Mouse (Mus musculus) MEL (cell line): Measurements from ENCODE around the gene Atg7. TPM values are rescaled to one million over a fixed set of nuclear protein-coding genes. Genes with fewer than 3 reads are reported as not detected.

ENCODE experiments used
- DNase-seq: peaks from one replicate; pipeline ENCODE4 v3.0.0; 2011; ENCODE audit warnings: low read depth, low spot score
- H3K27ac ChIP-seq: 2 replicates; pipeline ENCODE4 v1.5.1; 2012; ENCODE audit warnings: low read depth, mild to moderate bottlenecking, control low read depth, low read length, moderate library complexity; ENCODE audit not compliant: control insufficient read depth
- H3K27me3 ChIP-seq, 2 experiments: fragments of 150-350 bp in 1 of 2; sonication (generic) in 1 of 2; 2 replicates each; pipeline ENCODE4 v1.6.1; 2012; ENCODE audit warnings: low read length in 2 of 2, mild to moderate bottlenecking in 2 of 2, improper control_type of control experiment in 1 of 2, moderate library complexity in 1 of 2; ENCODE audit not compliant: insufficient read depth in 2 of 2, control insufficient read depth in 1 of 2
- H3K36me3 ChIP-seq, 2 experiments: 2 replicates each; pipeline ENCODE4 v1.6.1; 2012 to 2014; ENCODE audit warnings: low read length in 2 of 2, improper control_type of control experiment in 1 of 2, inconsistent platforms in 1 of 2, mild to moderate bottlenecking in 1 of 2; ENCODE audit not compliant: insufficient read depth in 2 of 2, control insufficient read depth in 1 of 2
- H3K4me1 ChIP-seq, 2 experiments: fragments of 150-350 bp in 1 of 2; sonication (generic) in 1 of 2; 2 replicates each; pipeline ENCODE4 v1.6.1; 2012; ENCODE audit warnings: low read length in 2 of 2, improper control_type of control experiment in 1 of 2, mild to moderate bottlenecking in 1 of 2; ENCODE audit not compliant: insufficient read depth in 2 of 2, control insufficient read depth in 1 of 2
- H3K4me3 ChIP-seq, 2 experiments: fragments of 150-350 bp in 1 of 2; sonication (generic) in 1 of 2; 2 replicates each; pipeline ENCODE4 v1.5.1; 2012; ENCODE audit warnings: low read depth in 2 of 2, low read length in 2 of 2, mild to moderate bottlenecking in 2 of 2, moderate library complexity in 2 of 2, control low read depth in 1 of 2, improper control_type of control experiment in 1 of 2; ENCODE audit not compliant: control insufficient read depth in 1 of 2, insufficient read depth in 1 of 2
- H3K79me2 ChIP-seq: 2 replicates; pipeline ENCODE4 v1.6.1; 2012; ENCODE audit warnings: mild to moderate bottlenecking, low read length, moderate library complexity; ENCODE audit not compliant: control insufficient read depth, poor library complexity, insufficient read depth
- H3K9ac ChIP-seq: 2 replicates; pipeline ENCODE4 v1.6.1; 2012; ENCODE audit warnings: low read depth, mild to moderate bottlenecking, control low read depth, low read length, moderate library complexity; ENCODE audit not compliant: control insufficient read depth, poor library complexity, severe bottlenecking
- H3K9me3 ChIP-seq: fragments of 150-350 bp; sonication (generic); replicated peaks from 2 replicates; pipeline ENCODE4 v1.6.1; 2012; ENCODE audit warnings: mild to moderate bottlenecking, low read length, improper control_type of control experiment, moderate library complexity; ENCODE audit not compliant: insufficient read depth
- BHLHE40 ChIP-seq: IDR thresholded peaks from 2 replicates; pipeline ENCODE4 v1.6.1; 2012; ENCODE audit warnings: low read depth, mild to moderate bottlenecking, inconsistent platforms, low read length, improper control_type of control experiment, borderline replicate concordance
- CHD1 ChIP-seq: IDR thresholded peaks from 2 replicates; pipeline ENCODE4 v1.6.1; 2012; ENCODE audit warnings: low read depth, mild to moderate bottlenecking, inconsistent platforms, low read length, improper control_type of control experiment
- CHD2 ChIP-seq: IDR thresholded peaks from 2 replicates; pipeline ENCODE4 v1.6.1; 2011; ENCODE audit warnings: low read length, improper control_type of control experiment
- CTCF ChIP-seq, 3 experiments: IDR thresholded peaks in 2 of 3; conservative IDR thresholded peaks in 1 of 3; 2 replicates each; pipeline ENCODE4 v1.5.1; 2011 to 2012; ENCODE audit warnings: low read length in 3 of 3, low read depth in 2 of 3, mild to moderate bottlenecking in 2 of 3, improper control_type of control experiment in 1 of 3, inconsistent platforms in 1 of 3, mixed read lengths in 1 of 3, moderate library complexity in 1 of 3; ENCODE audit not compliant: control insufficient read depth in 1 of 3, insufficient read depth in 1 of 3, poor library complexity in 1 of 3, severe bottlenecking in 1 of 3
- ELF1 ChIP-seq: IDR thresholded peaks from 2 replicates; pipeline ENCODE4 v1.6.1; 2014; ENCODE audit warnings: low read depth, mild to moderate bottlenecking, inconsistent platforms, low read length, improper control_type of control experiment, moderate library complexity
- EP300 ChIP-seq, 2 experiments: IDR thresholded peaks; 2 replicates each; pipeline ENCODE4 v1.6.1; 2011; ENCODE audit warnings: improper control_type of control experiment in 2 of 2, low read length in 2 of 2, low read depth in 1 of 2, mild to moderate bottlenecking in 1 of 2
- GABPA ChIP-seq: IDR thresholded peaks from 2 replicates; pipeline ENCODE4 v1.6.1; 2012; ENCODE audit warnings: low read depth, mild to moderate bottlenecking, inconsistent platforms, low read length, improper control_type of control experiment, moderate library complexity
- GATA1 ChIP-seq: IDR thresholded peaks from 2 replicates; pipeline ENCODE4 v1.6.1; 2011; ENCODE audit warnings: low read depth, low read length, improper control_type of control experiment
- JUND ChIP-seq: IDR thresholded peaks from 2 replicates; pipeline ENCODE4 v1.6.1; 2011; ENCODE audit warnings: low read depth, mild to moderate bottlenecking, improper control_type of control experiment, low read length
- KAT2A ChIP-seq: conservative IDR thresholded peaks from 2 replicates; pipeline ENCODE4 v1.6.1; 2012; ENCODE audit warnings: low read depth, low read length, improper control_type of control experiment, inconsistent platforms
- MAFK ChIP-seq: IDR thresholded peaks from 2 replicates; pipeline ENCODE4 v1.6.1; 2011; ENCODE audit warnings: low read depth, mild to moderate bottlenecking, low read length, improper control_type of control experiment, borderline replicate concordance
- MAX ChIP-seq: IDR thresholded peaks from 2 replicates; pipeline ENCODE4 v1.6.1; 2011; ENCODE audit warnings: low read length, improper control_type of control experiment
- MYC ChIP-seq: IDR thresholded peaks from 2 replicates; pipeline ENCODE4 v1.6.1; 2011; ENCODE audit warnings: low read depth, mild to moderate bottlenecking, low read length, improper control_type of control experiment, moderate library complexity
- NELFE ChIP-seq: IDR thresholded peaks from 2 replicates; pipeline ENCODE4 v1.6.1; 2011; ENCODE audit warnings: low read depth, low read length, improper control_type of control experiment
- NRF1 ChIP-seq: IDR thresholded peaks from 2 replicates; pipeline ENCODE4 v1.6.1; 2014; ENCODE audit warnings: low read depth, mild to moderate bottlenecking, inconsistent platforms, low read length, improper control_type of control experiment, moderate library complexity; ENCODE audit not compliant: poor library complexity, insufficient read depth, severe bottlenecking
- POLR2A ChIP-seq, 2 experiments: IDR thresholded peaks; 2 replicates each; pipeline ENCODE4 v1.6.1; 2011 to 2012; ENCODE audit warnings: low read length in 2 of 2, mild to moderate bottlenecking in 2 of 2, control low read depth in 1 of 2, improper control_type of control experiment in 1 of 2, low read depth in 1 of 2, moderate library complexity in 1 of 2; ENCODE audit not compliant: control insufficient read depth in 1 of 2, insufficient read depth in 1 of 2, poor library complexity in 1 of 2
- POLR2AphosphoS2 ChIP-seq: IDR thresholded peaks from 2 replicates; pipeline ENCODE4 v1.6.1; 2011; ENCODE audit warnings: low read length, improper control_type of control experiment
- RAD21 ChIP-seq: IDR thresholded peaks from 2 replicates; pipeline ENCODE4 v1.6.1; 2011; ENCODE audit warnings: mild to moderate bottlenecking, low read depth, low read length, improper control_type of control experiment
- SMC3 ChIP-seq: IDR thresholded peaks from 2 replicates; pipeline ENCODE4 v1.6.1; 2011; ENCODE audit warnings: low read depth, low read length, improper control_type of control experiment
- TAL1 ChIP-seq: IDR thresholded peaks from 2 replicates; pipeline ENCODE4 v1.6.1; 2012; ENCODE audit warnings: mild to moderate bottlenecking, inconsistent platforms, low read length, moderate library complexity, mixed read lengths
- TCF12 ChIP-seq: IDR thresholded peaks from 2 replicates; pipeline ENCODE4 v1.6.1; 2014; ENCODE audit warnings: low read depth, mild to moderate bottlenecking, inconsistent platforms, low read length, improper control_type of control experiment, moderate library complexity
- UBTF ChIP-seq: IDR thresholded peaks from 2 replicates; pipeline ENCODE4 v1.6.1; 2012; ENCODE audit warnings: low read depth, mild to moderate bottlenecking, inconsistent platforms, low read length, improper control_type of control experiment, moderate library complexity, borderline replicate concordance; ENCODE audit not compliant: insufficient read depth
- ZC3H11A ChIP-seq: IDR thresholded peaks from 2 replicates; pipeline ENCODE4 v1.6.1; 2012; ENCODE audit warnings: low read depth, mild to moderate bottlenecking, inconsistent platforms, low read length, improper control_type of control experiment
- ZKSCAN1 ChIP-seq: IDR thresholded peaks from 2 replicates; pipeline ENCODE4 v1.6.1; 2012; ENCODE audit warnings: low read depth, mild to moderate bottlenecking, inconsistent platforms, low read length, improper control_type of control experiment, moderate library complexity
- polyA plus RNA-seq, 2 experiments: library from polyadenylated mRNA; stranded (reverse) in 1 of 2; unstranded in 1 of 2; fragments of >175 nt in 1 of 2; fragments of >200 nt in 1 of 2; gene quantifications; 2 replicates each; pipeline versions ENCODE4 v1.2.1 to v1.2.4; 2012; ENCODE audit warnings: low replicate concordance in 2 of 2, low read depth in 1 of 2; ENCODE audit not compliant: insufficient read length in 2 of 2, insufficient read depth in 1 of 2, missing spikeins in 1 of 2
- total RNA-seq: library from RNA; depleted of rRNA; stranded (reverse); fragments of 300-350 nt; gene quantifications from 2 replicates; pipeline ENCODE4 v1.2.3, GENCODE M21; 2012

Atg7 gene
- total and polyA plus RNA-seq, 3 experiments = 14.6 TPM; not detected in 1

DNA sequence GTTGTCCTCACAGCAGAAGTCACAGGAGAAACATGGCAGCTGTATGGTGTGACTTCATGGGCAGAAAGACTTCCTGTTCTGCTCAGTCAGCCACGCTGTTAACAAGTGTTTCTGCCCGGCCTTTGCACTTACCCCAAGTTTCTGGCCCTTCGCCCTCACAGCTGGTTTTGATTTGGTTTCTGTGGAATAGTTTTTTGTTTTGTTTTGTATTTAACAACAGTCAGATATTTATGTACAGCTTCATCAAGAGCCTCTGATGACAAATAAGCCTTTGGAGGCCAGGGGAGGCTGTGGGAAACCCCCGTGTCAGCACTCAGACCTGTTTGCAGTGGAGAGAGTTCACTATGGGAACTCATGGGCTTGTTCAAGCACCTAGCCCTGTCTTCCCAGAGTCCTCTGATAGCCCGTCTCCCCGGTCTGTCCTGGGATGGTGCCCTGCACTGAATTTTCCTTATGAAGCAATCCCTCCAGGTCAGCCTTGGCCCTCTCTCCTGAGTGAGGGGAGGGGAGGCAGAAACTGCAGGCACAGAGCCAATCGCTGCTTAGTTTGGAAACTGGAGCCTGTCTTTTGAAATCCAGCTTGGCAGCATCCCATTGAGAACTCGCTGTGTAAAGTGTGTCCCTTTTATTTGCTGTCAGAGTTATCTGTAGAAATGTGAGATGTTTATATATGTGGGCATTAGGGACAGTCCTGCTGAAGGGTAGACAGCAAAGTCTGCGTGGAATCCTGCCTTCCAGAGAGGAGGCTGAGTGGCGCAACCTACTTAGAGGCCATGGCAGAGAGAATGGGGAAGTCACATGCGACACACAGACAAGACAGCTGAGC, 138.7 kb downstream of the Atg7 start:
- Histone ChIP-seq H3K27ac (no peak overlapping the region), H3K36me3 (no peaks in the 10 kb centered on the region), H3K4me3 (no peak overlapping the region), H3K9me3 (no peaks in the 10 kb centered on the region), H3K27me3 (no peaks in the 10 kb centered on the region), H3K4me1 (no peaks in the 10 kb centered on the region), H3K79me2 (no peaks in the 10 kb centered on the region), H3K9ac (no peak overlapping the region)
- peak; percentile 26 for DNase-seq
- no peak for TF ChIP-seq TAL1
- no peak for TF ChIP-seq MAFK
- TF ChIP-seq KAT2A = no peak
- no peak for TF ChIP-seq MYC
- no peak for TF ChIP-seq RAD21
- TF ChIP-seq UBTF = no peak
- TF ChIP-seq NELFE = no peak
- no peak for TF ChIP-seq GABPA
- no peak for TF ChIP-seq NRF1
- no peak for TF ChIP-seq ZKSCAN1
- no peak for TF ChIP-seq MAX
- TF ChIP-seq POLR2AphosphoS2 = no peak
- no peak for TF ChIP-seq CHD2
- TF ChIP-seq TCF12 = no peak
- TF ChIP-seq EP300 (IDR thresholded peaks at IDR 0.05; ENCODE audit: low read depth in 1 of 2, low read length in 2 of 2) = no peak
- TF ChIP-seq CTCF (IDR thresholded peaks at IDR 0.05 in 2 of 3, conservative IDR thresholded peaks at IDR 0.05 in 1 of 3; ENCODE audit: control insufficient read depth in 1 of 3, insufficient read depth in 1 of 3, low read depth in 2 of 3, low read length in 3 of 3, poor library complexity in 1 of 3, severe bottlenecking in 1 of 3) = no peak
- TF ChIP-seq ZC3H11A = no peak
- TF ChIP-seq ELF1 = no peak
- no peak for TF ChIP-seq GATA1
- TF ChIP-seq SMC3 = no peak

DNA sequence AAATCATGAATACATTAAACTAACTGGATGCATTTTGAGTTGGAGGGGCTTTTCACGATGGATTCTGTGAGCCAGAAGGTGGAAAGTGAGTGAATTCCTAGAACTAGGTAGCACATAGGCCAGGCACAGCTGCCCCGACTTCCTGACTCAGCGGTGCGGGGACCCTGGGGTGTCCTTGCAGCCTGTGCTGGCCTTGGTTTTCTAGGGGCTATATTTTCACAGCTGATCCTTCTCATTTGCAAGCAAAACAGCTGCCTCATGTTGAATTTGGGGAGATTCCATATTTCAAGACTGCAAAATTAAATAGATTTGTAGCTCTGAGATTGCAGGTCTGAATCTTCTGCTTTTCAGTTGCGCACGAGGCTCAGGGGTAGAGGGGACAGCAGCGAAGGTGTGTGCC, 139.6 kb downstream of the Atg7 start:
- no peaks in the 10 kb centered on the region for H3K36me3 ChIP-seq
- H3K27ac ChIP-seq = no peak overlapping the region
- TF ChIP-seq JUND (no peak), ELF1 (no peak), KAT2A (no peak), BHLHE40 (no peak), MAX (no peak), EP300 (IDR thresholded peaks at IDR 0.05; ENCODE audit: low read depth in 1 of 2, low read length in 2 of 2) (no peak), MYC (no peak), CHD1 (no peak), POLR2A (IDR thresholded peaks at IDR 0.05; ENCODE audit: control insufficient read depth in 1 of 2, insufficient read depth in 1 of 2, low read depth in 1 of 2, low read length in 2 of 2, poor library complexity in 1 of 2) (no peak), RAD21 (no peak), TAL1 (no peak), ZKSCAN1 (no peak), POLR2AphosphoS2 (no peak), MAFK (no peak)
- H3K4me3 ChIP-seq = no peak overlapping the region
- no peak overlapping the region for H3K9ac ChIP-seq
- no peaks in the 10 kb centered on the region for H3K27me3 ChIP-seq
- DNase-seq = no peak
- no peaks in the 10 kb centered on the region for H3K4me1 ChIP-seq
- no peaks in the 10 kb centered on the region for H3K79me2 ChIP-seq
- H3K9me3 ChIP-seq = no peaks in the 10 kb centered on the region
